In genomic region chr2:158722991-158723551, GRCm38 (mm10) we compare ENCODE assay signal across 9 mouse cellular contexts. TPM values are rescaled to one million over a fixed set of nuclear protein-coding genes. Genes with fewer than 3 reads are reported as not detected.
DNase-seq lines count a peak whose midpoint lies in the region; ATAC-seq and TF ChIP-seq lines count a peak whose summit lies in the region.
"Had no signal": no experiment of that assay in that cellular context is flagged by ENCODE, and none has a peak within 500 bp of the region (broad histone marks: within the 10 kb centered on the region; RNA-seq: fewer than 3 reads in every experiment).

No protein-coding gene starts in this region.

- H3K27ac ChIP-seq in layer of hippocampus, adult 2 months: peak overlapping the region; percentile 85
- H3K27ac ChIP-seq: limb, embryonic 13.5 days had no signal

- ATAC-seq in granulocyte monocyte progenitor cell, adult 5-6 weeks (replicated peaks; ENCODE audit: poor library complexity, severe bottlenecking): peak; percentile 23

- no peak for TF ChIP-seq CTCF in layer of hippocampus, adult 2 months (conservative IDR thresholded peaks at IDR 0.05)

- H3K4me3 ChIP-seq in layer of hippocampus, adult 2 months: no peak overlapping the region
- H3K4me3 ChIP-seq: limb, embryonic 13.5 days had no signal

- DNase-seq in adrenal gland, postnatal 14 days: peak; percentile 37
- no peak for DNase-seq in adrenal gland, postnatal 10 days
- DNase-seq in layer of hippocampus, adult 2 months (ENCODE audit: low spot score in 2 of 2): no peak
- DNase-seq in layer of hippocampus, postnatal 14 days (ENCODE audit: low spot score in 2 of 2): no peak
- DNase-seq in naive thymus-derived CD4-positive, alpha-beta T cell, adult 2 months (ENCODE audit: low read depth): peak; percentile 78
- no peak for DNase-seq in gastrocnemius, adult 18-20 months (ENCODE audit: low spot score)
- DNase-seq in frontal cortex, postnatal 25 days (ENCODE audit: low spot score in 2 of 2): no peak

RNA-seq across cellular contexts. Expression of gene Fam83d, which starts 44.8 kb away (rescaled TPM):
- 5.8 TPM in 2 replicates for total RNA-seq in adrenal gland, postnatal 14 days (2021)
- 1 to 10 TPM; 7.1 to 7.6 TPM for total RNA-seq in adrenal gland, postnatal 10 days (2021)
- total RNA-seq in layer of hippocampus, adult 2 months (2021): 1 to 10 TPM; 4.7 to 6.0 TPM
- total RNA-seq in layer of hippocampus, postnatal 14 days (2021): 1 to 10 TPM; 2.7 to 3.5 TPM
- 2.2 and 2.4 TPM in 2 replicates for total RNA-seq in granulocyte monocyte progenitor cell, adult 5-6 weeks (2014; fragmentation: Nextera tagmentation)
- total RNA-seq in granulocyte monocyte progenitor cell, adult 5-6 weeks (2017): 7.4 and 10.0 TPM in 2 replicates
- 1 to 10 TPM; 2.0 to 4.1 TPM for total RNA-seq in gastrocnemius, adult 18-20 months (2021)

RNA-seq across cellular contexts. Expression of gene Ppp1r16b, which starts 57.9 kb away (rescaled TPM):
- 11.5 and 16.0 TPM in 2 replicates for total RNA-seq in adrenal gland, postnatal 14 days (2021)
- total RNA-seq in adrenal gland, postnatal 10 days (2021): 10 to 100 TPM; 14.4 to 17.2 TPM
- total RNA-seq in layer of hippocampus, adult 2 months (2021): 100 to 1,000 TPM; 147 to 150 TPM
- total RNA-seq in layer of hippocampus, postnatal 14 days (2021): 10 to 100 TPM; 97.4 to 97.9 TPM
- total RNA-seq in granulocyte monocyte progenitor cell, adult 5-6 weeks (2014; fragmentation: Nextera tagmentation): 0.21 TPM in 1 of 2 replicates, not detected in the other
- 0.31 TPM in 1 of 2 replicates, not detected in the other for total RNA-seq in granulocyte monocyte progenitor cell, adult 5-6 weeks (2017)
- total RNA-seq in gastrocnemius, adult 18-20 months (2021): 1 to 10 TPM; 2.3 to 4.4 TPM

Comparison
In these comparisons a context has a peak if more than half of its experiments do, and no peak if none do; other contexts are left out.
1. DNase-seq: peak in adrenal gland, postnatal 14 days (single experiment) and naive thymus-derived CD4-positive, alpha-beta T cell, adult 2 months (single experiment); none in adrenal gland, postnatal 10 days (single experiment), layer of hippocampus, adult 2 months (0 of 2), layer of hippocampus, postnatal 14 days (0 of 2), gastrocnemius, adult 18-20 months (single experiment) and frontal cortex, postnatal 25 days (0 of 2).